ENCODE assay signal across 27 mouse cellular contexts in genomic region chr19:43519226-43519625, GRCm38 (mm10). TPM values are rescaled to one million over a fixed set of nuclear protein-coding genes. Genes with fewer than 3 reads are reported as not detected.
DNase-seq lines count a peak whose midpoint lies in the region; TF ChIP-seq lines count a peak whose summit lies in the region.
"Had no signal": no experiment of that assay in that cellular context is flagged by ENCODE, and none has a peak within 500 bp of the region (broad histone marks: within the 10 kb centered on the region; RNA-seq: fewer than 3 reads in every experiment).

No protein-coding gene starts in this region.

- no peaks in the 10 kb centered on the region for H3K9me3 ChIP-seq in E14TG2a.4 (ENCODE audit: low read length)
- H3K9me3 ChIP-seq: embryonic facial prominence, embryonic 12.5 days; forebrain, embryonic 15.5 days; heart, embryonic 12.5 days; kidney, embryonic 15.5 days; limb, embryonic 13.5 days; midbrain, embryonic 10.5 days; midbrain, embryonic 15.5 days had no signal

- no peak for TF ChIP-seq POLR2A in heart, adult 2 months (IDR thresholded peaks at IDR 0.05; ENCODE audit: insufficient read depth, low read depth, low read length)
- no peak for TF ChIP-seq POLR2A in liver, adult 2 months (IDR thresholded peaks at IDR 0.05; ENCODE audit: extremely low read depth, insufficient read depth, low read length)

- H3K4me3 ChIP-seq in heart, adult 2 months: no peak overlapping the region
- peak overlapping the region; percentile 4; the same call in 1 of the 2 replicates for H3K4me3 ChIP-seq in liver, adult 2 months (ENCODE audit: insufficient read depth, low read depth, low read length)
- H3K4me3 ChIP-seq in E14TG2a.4 (replicated peaks; ENCODE audit: low read length) (peak overlapping the region; percentile 53), macrophage (ENCODE audit: inconsistent target) (no peak overlapping the region)
- H3K4me3 ChIP-seq: embryonic facial prominence, embryonic 12.5 days; forebrain, embryonic 15.5 days; heart, embryonic 12.5 days; kidney, embryonic 15.5 days; limb, embryonic 13.5 days; midbrain, embryonic 10.5 days; midbrain, embryonic 15.5 days had no signal

- peak overlapping the region; percentile 14; the same call in 1 of the 2 replicates for H3K9ac ChIP-seq in heart, adult 2 months (ENCODE audit: low read depth, low read length)
- H3K9ac ChIP-seq in liver, adult 2 months (ENCODE audit: low read depth, low read length): no peak overlapping the region; the same call in 1 of the 2 replicates
- H3K9ac ChIP-seq: embryonic facial prominence, embryonic 12.5 days; forebrain, embryonic 15.5 days; heart, embryonic 12.5 days; kidney, embryonic 15.5 days; limb, embryonic 13.5 days; liver, embryonic 14.5 days; lung, embryonic 14.5 days; midbrain, embryonic 15.5 days had no signal

- TF ChIP-seq EP300 in heart, adult 2 months (IDR thresholded peaks at IDR 0.05; ENCODE audit: insufficient read depth, low read depth, low read length): no peak

- intact Hi-C loops in heart, adult 2 months (cut with DNase I): no loop called here
- intact Hi-C loops in heart, postnatal 14 days (cut with DNase I): no loop called here

- no peaks in the 10 kb centered on the region for H3K79me2 ChIP-seq in heart, adult 2 months (replicated peaks; ENCODE audit: control insufficient read depth, insufficient read depth, low read length)
- peaks cover 21% of the 10 kb centered on the region; the same call in 1 of the 2 replicates for H3K79me2 ChIP-seq in liver, adult 2 months (ENCODE audit: control insufficient read depth, insufficient read depth, low read length)
- H3K79me2 ChIP-seq in macrophage (ENCODE audit: inconsistent target): peaks cover 97% of the 10 kb centered on the region

- peaks cover 13% of the 10 kb centered on the region for H3K4me1 ChIP-seq in heart, adult 2 months (ENCODE audit: control insufficient read depth, insufficient read depth, low read length)
- H3K4me1 ChIP-seq in liver, adult 2 months (ENCODE audit: control insufficient read depth, insufficient read depth, low read length): peaks cover 35% of the 10 kb centered on the region
- peaks cover 81% of the 10 kb centered on the region for H3K4me1 ChIP-seq in E14TG2a.4 (replicated peaks; ENCODE audit: low read depth, low read length)

- 57% methylated on average over 10 of the region's 10 CpGs for WGBS in heart, adult 2 months
- 73% methylated on average over 10 of the region's 10 CpGs for WGBS in liver, adult 2 months
- 97% methylated on average over 10 of the region's 10 CpGs for WGBS in macrophage (ENCODE audit: missing documents)

- no peaks in the 10 kb centered on the region for H3K27me3 ChIP-seq in heart, adult 2 months (ENCODE audit: control insufficient read depth, insufficient read depth, low read length)
- H3K27me3 ChIP-seq in liver, adult 2 months (ENCODE audit: control insufficient read depth, insufficient read depth, low read length): no peaks in the 10 kb centered on the region
- no peaks in the 10 kb centered on the region for H3K27me3 ChIP-seq in E14TG2a.4 (ENCODE audit: insufficient read depth, low read length)
- H3K27me3 ChIP-seq: embryonic facial prominence, embryonic 12.5 days; forebrain, embryonic 15.5 days; heart, embryonic 12.5 days; kidney, embryonic 15.5 days; limb, embryonic 13.5 days; midbrain, embryonic 15.5 days had no signal

- TF ChIP-seq CTCF in heart, adult 2 months (IDR thresholded peaks at IDR 0.05): no peak
- no peak for TF ChIP-seq CTCF in liver, adult 2 months (IDR thresholded peaks at IDR 0.05; ENCODE audit: low read depth, low read length)
- TF ChIP-seq CTCF in E14TG2a.4 (conservative IDR thresholded peaks at IDR 0.05; ENCODE audit: low read length): no peak

- no peak for DNase-seq in heart, adult 2 months
- DNase-seq in heart, postnatal 14 days: no peak
- no peak for DNase-seq in liver, adult 2 months (ENCODE audit: extremely low read depth, low read depth, low spot score)
- no peak for DNase-seq in liver
- DNase-seq in spleen, postnatal 14 days (ENCODE audit: low spot score in 2 of 2): no peak
- DNase-seq: adrenal gland, adult 8-10 months; cerebellum, adult 11 months; cerebellum, adult 9-10 months; cerebellum, postnatal 36 days; embryo, embryonic 11 days; gastrocnemius, postnatal 14 days; kidney, adult 18-20 months; kidney, postnatal 36 days; layer of hippocampus, postnatal 36 days; lung, embryonic 14.5 days; lung, postnatal 14 days; thymus, postnatal 14 days had no signal

- peak overlapping the region; percentile 36 for H3K27ac ChIP-seq in heart, adult 2 months
- no peak overlapping the region for H3K27ac ChIP-seq in liver, adult 2 months (replicated peaks; ENCODE audit: insufficient read depth, low read depth, low read length)
- peak overlapping the region; percentile 62; the same call in 1 of the 2 replicates for H3K27ac ChIP-seq in macrophage
- H3K27ac ChIP-seq: embryonic facial prominence, embryonic 12.5 days; forebrain, embryonic 15.5 days; kidney, embryonic 15.5 days; limb, embryonic 13.5 days; liver, embryonic 14.5 days; midbrain, embryonic 10.5 days; midbrain, embryonic 15.5 days had no signal

- H3K36me3 ChIP-seq in heart, adult 2 months (ENCODE audit: control insufficient read depth, insufficient read depth, low read length): peaks cover 7% of the 10 kb centered on the region
- H3K36me3 ChIP-seq in liver, adult 2 months (ENCODE audit: control insufficient read depth, insufficient read depth, low read length): peaks cover 22% of the 10 kb centered on the region
- peaks cover 75% of the 10 kb centered on the region for H3K36me3 ChIP-seq in E14TG2a.4 (ENCODE audit: insufficient read depth, low read length)
- peaks cover 32% of the 10 kb centered on the region for H3K36me3 ChIP-seq in macrophage (ENCODE audit: inconsistent target)

RNA-seq across cellular contexts. Expression of gene Got1, which starts 5.2 kb away (rescaled TPM):
- 1,000 to 10,000 TPM in 1 of 2 experiments, 100 to 1,000 TPM in 1; 956 to 1,224 TPM for total RNA-seq in heart, adult 2 months (2021)
- 575 and 746 TPM in 2 replicates for polyA plus RNA-seq in heart, adult 2 months (2012; rRNA removed)
- 100 to 1,000 TPM; 687 to 721 TPM for total RNA-seq in heart, postnatal 14 days (2021)
- total RNA-seq in liver, adult 2 months (2014; rRNA removed): 206 and 278 TPM in 2 replicates
- 272 and 286 TPM in 2 replicates for polyA plus RNA-seq in liver, adult 2 months (2012; rRNA removed)
- total RNA-seq in macrophage (2018; cell fraction: chromatin; rRNA removed): 100 to 1,000 TPM in 3 of 26 experiments, 10 to 100 TPM in 22, 1 to 10 TPM in 1; 8.1 to 167 (median 40.8) TPM
- total RNA-seq in macrophage (2018; cell fraction: cytosol; rRNA removed): 100 to 1,000 TPM in 5 of 26 experiments, 10 to 100 TPM in 21; 54.4 to 123 (median 77.7) TPM
- total RNA-seq in macrophage (2018; cell fraction: nucleus; rRNA removed): 100 to 1,000 TPM in 2 of 26 experiments, 10 to 100 TPM in 24; 16.9 to 138 (median 47.4) TPM
- polyA plus RNA-seq in macrophage (2018): 86.8 to 158 TPM (median 102 TPM) in 3 replicates

Comparison
In these comparisons a context has a peak if more than half of its experiments do, and no peak if none do; other contexts are left out.
1. H3K4me3 ChIP-seq: peak in liver, adult 2 months (single experiment) and E14TG2a.4 (single experiment); none in heart, adult 2 months (single experiment) and macrophage (single experiment).